Comparison of ENCODE assay signal across 7 mouse cellular contexts in genomic region chr10:67862331-67862730, GRCm38 (mm10). TPM values are rescaled to one million over a fixed set of nuclear protein-coding genes. Genes with fewer than 3 reads are reported as not detected.
DNase-seq lines count a peak whose midpoint lies in the region; ATAC-seq and TF ChIP-seq lines count a peak whose summit lies in the region.

No protein-coding gene starts in this region.

- no peaks in the 10 kb centered on the region for H3K4me1 ChIP-seq in liver, adult 2 months (ENCODE audit: control insufficient read depth, insufficient read depth, low read length)
- H3K4me1 ChIP-seq in liver, embryonic 12.5 days: no peaks in the 10 kb centered on the region
- no peaks in the 10 kb centered on the region for H3K4me1 ChIP-seq in kidney, postnatal 0 days (replicated peaks; ENCODE audit: insufficient read depth, low read length)

- H3K9me3 ChIP-seq in liver, embryonic 12.5 days (replicated peaks): no peaks in the 10 kb centered on the region
- no peaks in the 10 kb centered on the region for H3K9me3 ChIP-seq in kidney, postnatal 0 days (replicated peaks; ENCODE audit: low read length)

- TF ChIP-seq POLR2A in liver, adult 2 months (IDR thresholded peaks at IDR 0.05; ENCODE audit: extremely low read depth, insufficient read depth, low read length): no peak

- H3K27me3 ChIP-seq in liver, adult 2 months (ENCODE audit: control insufficient read depth, insufficient read depth, low read length): no peaks in the 10 kb centered on the region
- H3K27me3 ChIP-seq in liver, embryonic 12.5 days (replicated peaks): no peaks in the 10 kb centered on the region
- no peaks in the 10 kb centered on the region for H3K27me3 ChIP-seq in kidney, postnatal 0 days (ENCODE audit: insufficient read depth, low read length)

- H3K36me3 ChIP-seq in liver, adult 2 months (ENCODE audit: control insufficient read depth, insufficient read depth, low read length): no peaks in the 10 kb centered on the region
- H3K36me3 ChIP-seq in liver, embryonic 12.5 days: no peaks in the 10 kb centered on the region
- H3K36me3 ChIP-seq in kidney, postnatal 0 days (ENCODE audit: insufficient read depth, low read length): no peaks in the 10 kb centered on the region

- peak; percentile 48 for DNase-seq in liver, adult 2 months (ENCODE audit: extremely low read depth, low read depth, low spot score)
- DNase-seq in MEL-GATA-1-ER (ENCODE audit: extremely low read depth, low read depth): peak; percentile 9
- DNase-seq in embryo, embryonic 10 days (ENCODE audit: low spot score): peak; percentile 65
- DNase-seq in kidney, postnatal 0 days (ENCODE audit: low spot score): peak; percentile 68
- DNase-seq in retina, postnatal 7 days (ENCODE audit: low read depth, low spot score): peak; percentile 17
- no peak for DNase-seq in urinary bladder, adult 18-20 months (ENCODE audit: low spot score in 2 of 2)

- no peak for ATAC-seq in liver, embryonic 12.5 days
- ATAC-seq in kidney, postnatal 0 days (replicated peaks; ENCODE audit: low FRiP score, low read depth): no peak

- peak; percentile 61 for TF ChIP-seq CTCF in liver, adult 2 months (IDR thresholded peaks at IDR 0.05; ENCODE audit: low read depth, low read length)
- peak; percentile 75 for TF ChIP-seq CTCF in kidney, postnatal 0 days (IDR thresholded peaks at IDR 0.05; ENCODE audit: low read depth)

- no peak overlapping the region for H3K4me2 ChIP-seq in liver, embryonic 12.5 days
- H3K4me2 ChIP-seq in kidney, postnatal 0 days (ENCODE audit: low read length): peak overlapping the region; percentile 34; the same call in 1 of the 2 replicates

- H3K79me2 ChIP-seq in liver, adult 2 months (ENCODE audit: control insufficient read depth, insufficient read depth, low read length): no peaks in the 10 kb centered on the region

- 26% methylated on average over 7 of the region's 7 CpGs for WGBS in liver, adult 2 months
- 21% methylated on average over 7 of the region's 7 CpGs for WGBS in liver, embryonic 12.5 days (ENCODE audit: insufficient replicate concordance)
- 9% methylated on average over 7 of the region's 7 CpGs for WGBS in kidney, postnatal 0 days

- H3K9ac ChIP-seq in liver, adult 2 months (ENCODE audit: low read depth, low read length): no peak overlapping the region
- no peak overlapping the region for H3K9ac ChIP-seq in liver, embryonic 12.5 days
- H3K9ac ChIP-seq in kidney, postnatal 0 days (ENCODE audit: low read depth, low read length): no peak overlapping the region

- H3K4me3 ChIP-seq in liver, adult 2 months (ENCODE audit: insufficient read depth, low read depth, low read length): no peak overlapping the region
- no peak overlapping the region for H3K4me3 ChIP-seq in liver, embryonic 12.5 days
- H3K4me3 ChIP-seq in kidney, postnatal 0 days (replicated peaks; ENCODE audit: low read depth, low read length): no peak overlapping the region

- H3K27ac ChIP-seq in liver, adult 2 months (replicated peaks; ENCODE audit: insufficient read depth, low read depth, low read length): no peak overlapping the region
- H3K27ac ChIP-seq in liver, embryonic 12.5 days: no peak overlapping the region
- H3K27ac ChIP-seq in kidney, postnatal 0 days: no peak overlapping the region

RNA-seq across cellular contexts. Expression of gene Zfp365, which starts 50.1 kb away (rescaled TPM):
- 0.13 TPM in 1 of 2 replicates, not detected in the other for total RNA-seq in liver, adult 2 months (2014; rRNA removed)
- not detected in 2 replicates for polyA plus RNA-seq in liver, adult 2 months (2012; rRNA removed)
- 0.12 and 0.17 TPM in 2 replicates for polyA plus RNA-seq in liver, embryonic 12.5 days (2016; fragmentation: Nextera tagmentation; extraction: Ambion mirVana)
- polyA plus RNA-seq in kidney, postnatal 0 days (2015; fragmentation: Nextera tagmentation; extraction: Ambion mirVana): 0.63 and 0.66 TPM in 2 replicates

Comparison
In these comparisons a context has a peak if more than half of its experiments do, and no peak if none do; other contexts are left out.
1. DNase-seq: peak in liver, adult 2 months (single experiment), MEL-GATA-1-ER (single experiment), embryo, embryonic 10 days (single experiment), kidney, postnatal 0 days (single experiment) and retina, postnatal 7 days (single experiment); none in urinary bladder, adult 18-20 months (0 of 2).